Mouse (Mus musculus) left cerebral cortex, adult 11 months (tissue): ENCODE measurements around the gene Rgs9bp.
A peak's percentile ranks its signal among the peaks of the same experiment; 100 is the strongest.

Experiments
- DNase-seq: peaks from one replicate; pipeline ENCODE4 v3.0.0; 2022; ENCODE audit warnings: low spot score

Gene Rgs9bp

GRCm38 (mm10) chr7:35585191-35586054, at the start of gene Rgs9bp:
TSS of gene Rgs9bp (minus strand) at chr7:35585582.
- no peak for DNase-seq

- no peak for DNase-seq
These were observed 43.1 kb upstream of the Rgs9bp start for GRCm38 (mm10) chr7:35628496-35628895.

GRCm38 (mm10) chr7:35627371-35627770, 42.0 kb upstream of the Rgs9bp start:
- DNase-seq, result no peak

- no peak for DNase-seq
These were observed 40.7 kb upstream of the Rgs9bp start for GRCm38 (mm10) chr7:35626038-35626437.

- no peak for DNase-seq
These were observed 37.2 kb upstream of the Rgs9bp start for GRCm38 (mm10) chr7:35622626-35623025.

- no peak for DNase-seq
These were observed 32.1 kb upstream of the Rgs9bp start for GRCm38 (mm10) chr7:35617513-35617912.

- no peak for DNase-seq
These were observed 23.9 kb upstream of the Rgs9bp start for GRCm38 (mm10) chr7:35609245-35609644.

- DNase-seq, result no peak
These were observed 21.4 kb upstream of the Rgs9bp start for GRCm38 (mm10) chr7:35606816-35607215.

- no peak for DNase-seq
These were observed 17.4 kb upstream of the Rgs9bp start for GRCm38 (mm10) chr7:35602766-35603165.

GRCm38 (mm10) chr7:35601106-35601505, 15.7 kb upstream of the Rgs9bp start:
- DNase-seq, result no peak

GRCm38 (mm10) chr7:35600031-35600430, 14.6 kb upstream of the Rgs9bp start:
- DNase-seq, result no peak

GRCm38 (mm10) chr7:35599492-35599891, 14.1 kb upstream of the Rgs9bp start:
- no peak for DNase-seq

GRCm38 (mm10) chr7:35594311-35594710, 8.9 kb upstream of the Rgs9bp start:
- DNase-seq, result no peak

- DNase-seq, result no peak
These were observed 5.4 kb upstream of the Rgs9bp start for GRCm38 (mm10) chr7:35590731-35591191.

GRCm38 (mm10) chr7:35589485-35589884, 4.1 kb upstream of the Rgs9bp start:
- DNase-seq, result no peak

GRCm38 (mm10) chr7:35588680-35589428, 3.5 kb upstream of the Rgs9bp start:
- DNase-seq, result no peak

- no peak for DNase-seq
These were observed 2.3 kb upstream of the Rgs9bp start for GRCm38 (mm10) chr7:35587728-35588127.

GRCm38 (mm10) chr7:35586906-35587445, 1.6 kb upstream of the Rgs9bp start:
- DNase-seq, result no peak

GRCm38 (mm10) chr7:35586055-35586905, 898 bp upstream of the Rgs9bp start, which contains the start of gene Ankrd27:
TSS of gene Ankrd27 (plus strand) at chr7:35586244.
- peak; percentile 95 for DNase-seq

- no peak for DNase-seq
These were observed 594 bp downstream of the Rgs9bp start for GRCm38 (mm10) chr7:35584786-35585190.

- DNase-seq, result no peak
These were observed 1.2 kb downstream of the Rgs9bp start for GRCm38 (mm10) chr7:35584068-35584785.
